Mouse (Mus musculus): ENCODE data around the gene Abhd14b. TPM values are rescaled to one million over a fixed set of nuclear protein-coding genes. Genes with fewer than 3 reads are reported as not detected.

The Abhd14b gene
- polyA plus RNA-seq, 1 experiment, result 12.8 TPM

DNA sequence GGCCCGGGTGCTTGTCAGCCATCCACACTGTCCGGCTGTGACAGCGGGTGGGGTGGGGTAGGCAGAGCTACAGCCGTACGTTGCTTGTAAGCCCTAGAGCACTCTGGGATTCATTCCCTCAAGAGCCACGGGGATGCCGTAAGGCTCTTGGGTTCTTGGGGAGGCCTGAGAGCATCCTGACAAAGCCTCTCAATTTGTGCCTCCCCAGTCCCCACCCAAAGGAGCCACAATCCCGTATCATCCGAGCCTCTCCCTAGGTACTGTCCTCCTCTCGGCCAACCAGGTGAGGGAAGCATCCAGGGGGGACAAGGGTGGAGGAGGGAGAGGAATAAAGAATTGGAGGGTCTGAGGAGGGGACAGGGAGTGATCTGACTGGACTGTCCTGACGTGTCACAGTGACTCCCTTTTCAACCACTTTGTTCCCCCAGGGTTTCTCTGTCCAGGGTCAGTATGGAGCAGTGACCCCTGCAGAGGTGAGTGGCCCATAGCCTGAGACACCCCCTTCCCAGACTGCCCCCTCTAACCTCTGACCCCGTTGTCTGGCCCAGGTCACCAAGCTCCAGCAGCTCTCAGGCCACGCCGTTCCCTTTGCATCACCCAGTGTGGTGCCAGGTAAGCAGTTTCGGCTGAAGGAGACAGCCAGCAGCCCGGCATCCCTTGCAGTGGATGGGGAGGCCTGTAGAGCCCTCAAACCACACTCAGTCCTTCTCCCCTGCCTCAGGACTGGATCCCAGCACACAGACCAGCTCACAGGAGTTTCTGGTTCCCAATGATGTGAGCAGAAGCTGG is 14.6 kb downstream of the Abhd14b start:
- no peak for TF ChIP-seq CTCF (IDR thresholded peaks at IDR 0.05; ENCODE audit: borderline replicate concordance, extremely low read depth, insufficient read depth, insufficient read length)
- no peak for TF ChIP-seq POLR2A (IDR thresholded peaks at IDR 0.05; ENCODE audit: borderline replicate concordance, extremely low read depth, insufficient read depth, insufficient read length, poor library complexity, severe bottlenecking)
- no peak for DNase-seq (ENCODE audit: low read depth)

DNA sequence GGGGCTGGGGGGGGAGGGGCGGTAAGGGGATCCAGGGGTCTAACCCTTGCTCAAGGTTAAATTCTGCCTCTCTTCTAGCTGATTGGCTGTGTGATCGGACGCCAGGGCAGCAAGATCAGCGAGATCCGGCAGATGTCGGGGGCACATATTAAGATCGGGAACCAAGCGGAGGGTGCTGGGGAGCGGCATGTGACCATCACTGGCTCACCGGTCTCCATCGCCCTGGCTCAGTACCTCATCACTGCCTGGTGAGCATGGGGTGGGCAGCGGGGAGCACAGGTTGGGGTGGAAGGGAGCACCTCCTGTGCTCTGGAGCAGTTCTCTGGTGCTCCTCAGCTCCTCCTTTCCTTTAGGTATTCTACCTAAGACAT is 15.2 kb downstream of the Abhd14b start:
- no peak for DNase-seq (ENCODE audit: low read depth)
- no peak for TF ChIP-seq POLR2A (IDR thresholded peaks at IDR 0.05; ENCODE audit: borderline replicate concordance, extremely low read depth, insufficient read depth, insufficient read length, poor library complexity, severe bottlenecking)
- no peak for TF ChIP-seq CTCF (IDR thresholded peaks at IDR 0.05; ENCODE audit: borderline replicate concordance, extremely low read depth, insufficient read depth, insufficient read length)

DNA sequence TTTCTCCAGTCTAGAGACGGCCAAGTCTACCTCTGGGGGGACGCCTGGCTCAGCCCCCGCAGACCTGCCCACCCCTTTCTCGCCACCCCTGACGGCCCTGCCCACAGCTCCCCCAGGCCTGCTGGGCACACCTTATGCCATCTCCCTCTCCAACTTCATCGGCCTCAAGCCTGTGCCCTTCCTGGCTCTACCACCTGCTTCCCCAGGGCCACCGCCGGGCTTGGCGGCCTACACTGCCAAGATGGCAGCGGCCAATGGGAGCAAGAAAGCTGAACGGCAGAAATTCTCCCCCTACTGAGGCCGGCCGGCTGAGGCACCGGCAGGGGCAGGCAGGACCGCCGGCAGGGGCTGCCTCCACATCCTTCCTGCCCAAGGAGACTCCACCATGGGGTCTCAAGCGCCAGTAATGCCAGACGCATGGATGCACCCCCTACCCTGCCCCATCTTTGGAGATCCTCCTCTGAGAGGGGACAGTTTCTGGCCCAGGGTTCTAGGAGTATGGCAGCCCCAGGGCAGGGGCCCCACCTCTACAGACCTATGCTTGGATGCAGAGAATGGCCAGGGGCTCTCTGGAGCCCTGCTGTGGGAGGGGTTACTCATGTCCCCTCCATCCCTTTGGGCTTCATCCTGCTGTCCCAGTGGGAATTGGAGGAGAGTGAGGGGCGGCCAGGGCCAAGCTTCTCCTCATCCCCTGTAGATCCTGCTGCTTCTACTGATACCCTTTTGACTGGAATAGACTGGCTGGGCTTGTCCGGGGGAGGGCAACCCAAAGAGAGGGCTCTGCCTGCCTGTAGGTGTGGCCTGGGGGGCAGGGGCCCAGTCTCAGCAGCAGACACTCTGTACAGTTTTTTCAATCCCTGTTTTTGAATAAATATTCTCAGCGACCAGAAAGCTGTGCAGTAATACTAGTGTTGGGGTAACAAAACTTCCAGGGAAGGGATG is 16.1 kb downstream of the Abhd14b start:
- TF ChIP-seq CTCF (IDR thresholded peaks at IDR 0.05; ENCODE audit: borderline replicate concordance, extremely low read depth, insufficient read depth, insufficient read length) (no peak), POLR2A (IDR thresholded peaks at IDR 0.05; ENCODE audit: borderline replicate concordance, extremely low read depth, insufficient read depth, insufficient read length, poor library complexity, severe bottlenecking) (no peak)
- no peak for DNase-seq (ENCODE audit: low read depth)

DNA sequence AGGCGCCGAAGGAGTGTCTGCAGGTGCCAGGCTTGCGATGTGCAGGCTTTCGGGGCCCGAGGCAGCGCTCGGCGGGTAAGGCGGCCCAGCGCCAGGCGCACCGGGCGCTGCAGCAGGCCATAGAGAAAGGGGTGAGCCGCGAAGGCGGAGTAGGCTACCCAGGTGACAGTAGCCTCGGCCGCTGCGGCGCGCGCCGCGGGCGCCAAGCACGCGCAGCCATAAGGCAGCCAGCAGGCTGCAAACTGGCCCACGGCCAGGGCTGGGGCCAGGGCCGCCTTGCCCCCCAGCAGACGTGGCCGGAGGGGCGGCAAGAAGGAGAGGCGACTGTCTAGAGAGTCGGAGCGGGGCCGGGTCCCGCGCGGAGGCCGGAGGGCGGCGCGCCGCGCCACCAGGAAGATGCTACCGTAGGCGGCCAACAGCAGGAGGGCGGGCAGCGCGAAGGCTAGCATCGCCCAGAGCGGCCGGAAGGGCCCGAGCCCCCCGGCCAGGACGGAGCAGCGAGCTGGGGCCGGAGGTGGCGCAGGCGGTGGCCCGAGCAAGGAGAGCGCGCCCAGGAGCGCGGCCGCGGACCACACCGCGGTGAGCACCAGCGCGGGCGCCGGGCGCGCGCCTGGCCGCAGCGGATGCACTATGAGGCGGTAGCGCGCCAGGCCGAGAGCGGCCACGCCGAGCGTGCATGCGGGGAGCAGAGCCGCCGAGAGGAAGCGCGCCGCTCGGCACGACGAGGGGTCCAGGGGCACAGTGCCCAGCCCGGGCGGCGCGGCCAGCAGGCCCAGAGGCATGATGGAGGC is 17.7 kb downstream of the Abhd14b start:
- DNase-seq (ENCODE audit: low read depth), result peak; percentile 89
- TF ChIP-seq CTCF (IDR thresholded peaks at IDR 0.05; ENCODE audit: borderline replicate concordance, extremely low read depth, insufficient read depth, insufficient read length) (no peak), POLR2A (IDR thresholded peaks at IDR 0.05; ENCODE audit: borderline replicate concordance, extremely low read depth, insufficient read depth, insufficient read length, poor library complexity, severe bottlenecking) (no peak)

DNA sequence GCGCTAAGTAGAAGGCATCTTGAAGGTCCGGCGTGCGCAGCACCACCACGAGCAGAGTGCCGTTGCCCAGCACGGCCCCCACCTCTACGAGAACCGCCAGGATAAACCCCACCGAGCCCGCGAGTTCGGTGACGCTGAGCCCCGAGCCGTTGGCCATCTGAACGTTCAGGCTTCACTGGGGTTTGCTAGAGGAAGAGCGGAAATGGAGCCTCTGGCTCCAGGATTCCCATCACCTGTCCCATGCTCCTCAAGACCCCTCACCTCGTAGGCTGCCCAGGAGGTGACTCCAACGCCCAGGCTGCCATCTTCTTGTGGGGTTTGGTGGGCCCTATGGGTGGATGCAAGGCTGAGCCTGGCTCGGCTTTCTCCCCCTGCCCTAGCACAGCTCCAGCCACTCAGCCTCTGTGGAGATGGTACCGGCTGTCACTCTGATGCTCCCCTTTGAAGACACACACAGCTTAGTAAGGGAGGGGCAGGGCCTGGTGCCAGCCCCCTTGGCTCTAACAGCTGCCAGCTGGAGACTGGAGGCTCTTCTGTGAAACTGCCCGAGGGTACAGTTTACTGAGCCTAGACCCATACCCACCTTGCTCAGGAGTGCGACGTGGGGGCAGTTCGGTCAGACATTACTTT is 18.4 kb downstream of the Abhd14b start, which contains the start of gene Gpr62:
Gene Gpr62 (minus strand): TSS at position 368 of the 630 bp plus-strand sequence.
- peak; percentile 86 for DNase-seq (ENCODE audit: low read depth)
- TF ChIP-seq POLR2A (IDR thresholded peaks at IDR 0.05; ENCODE audit: borderline replicate concordance, extremely low read depth, insufficient read depth, insufficient read length, poor library complexity, severe bottlenecking) (no peak), CTCF (IDR thresholded peaks at IDR 0.05; ENCODE audit: borderline replicate concordance, extremely low read depth, insufficient read depth, insufficient read length) (no peak)

DNA sequence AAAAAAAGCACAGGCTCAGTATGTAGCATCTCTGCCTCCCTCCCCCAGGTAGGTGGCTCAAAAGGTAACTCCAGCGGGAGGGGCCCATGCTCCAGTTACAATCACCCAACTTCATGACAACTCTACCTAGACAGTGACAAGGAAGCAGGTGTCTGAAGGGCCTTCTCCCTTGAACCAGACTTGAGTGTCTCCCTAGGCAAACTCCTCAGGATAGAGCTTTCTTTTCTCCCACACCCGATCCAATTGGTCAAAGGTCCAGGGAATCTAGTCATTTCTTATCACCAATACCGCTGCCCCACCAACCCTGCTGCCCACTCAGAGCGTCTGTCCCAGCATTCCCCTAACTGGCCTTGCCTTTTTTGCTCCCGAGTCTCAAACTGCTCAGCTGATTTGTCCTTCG is 19.5 kb downstream of the Abhd14b start:
- no peak for TF ChIP-seq POLR2A (IDR thresholded peaks at IDR 0.05; ENCODE audit: borderline replicate concordance, extremely low read depth, insufficient read depth, insufficient read length, poor library complexity, severe bottlenecking)
- no peak for TF ChIP-seq CTCF (IDR thresholded peaks at IDR 0.05; ENCODE audit: borderline replicate concordance, extremely low read depth, insufficient read depth, insufficient read length)
- no peak for DNase-seq (ENCODE audit: low read depth)

DNA sequence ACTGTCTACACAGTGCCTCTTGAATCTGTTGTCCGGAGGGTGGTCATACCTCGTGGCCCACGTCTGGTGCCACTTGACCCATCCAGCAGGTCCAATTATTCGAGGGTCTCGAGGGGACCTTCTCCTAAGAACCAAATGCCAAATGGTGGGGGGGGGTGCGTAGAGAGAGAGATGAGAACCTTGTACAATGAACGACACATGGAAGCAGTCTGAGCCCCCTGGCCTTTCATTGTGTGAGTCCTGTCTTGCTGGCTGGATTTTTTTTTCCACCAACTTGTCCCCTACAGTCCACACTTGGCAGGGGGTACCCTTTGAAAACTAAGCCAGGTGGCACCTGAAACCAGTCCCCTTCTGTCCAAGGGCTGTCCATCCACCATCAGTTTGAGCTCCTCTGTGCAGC is 20.5 kb downstream of the Abhd14b start:
- no peak for DNase-seq (ENCODE audit: low read depth)
- no peak for TF ChIP-seq CTCF (IDR thresholded peaks at IDR 0.05; ENCODE audit: borderline replicate concordance, extremely low read depth, insufficient read depth, insufficient read length)
- TF ChIP-seq POLR2A (IDR thresholded peaks at IDR 0.05; ENCODE audit: borderline replicate concordance, extremely low read depth, insufficient read depth, insufficient read length, poor library complexity, severe bottlenecking), result no peak

DNA sequence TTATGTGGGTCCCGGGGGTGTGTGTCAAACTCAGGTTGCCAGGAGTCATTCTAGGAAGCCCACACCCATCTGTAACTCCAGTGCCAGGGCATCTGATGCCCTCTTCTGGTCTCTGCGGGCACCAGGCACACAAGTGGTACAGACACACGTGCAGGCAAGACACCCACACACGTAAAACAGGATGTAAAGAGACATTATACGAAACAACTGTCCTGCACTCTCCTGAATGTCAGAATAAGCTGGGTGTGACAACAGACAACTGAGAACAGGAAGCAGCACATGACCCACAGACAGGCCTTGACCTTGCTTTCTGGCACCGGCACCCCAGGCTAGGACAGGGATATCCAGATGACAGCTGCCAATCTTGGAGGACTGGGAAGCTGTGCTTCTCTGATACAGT is 22.1 kb downstream of the Abhd14b start:
- no peak for TF ChIP-seq POLR2A (IDR thresholded peaks at IDR 0.05; ENCODE audit: borderline replicate concordance, extremely low read depth, insufficient read depth, insufficient read length, poor library complexity, severe bottlenecking)
- no peak for TF ChIP-seq CTCF (IDR thresholded peaks at IDR 0.05; ENCODE audit: borderline replicate concordance, extremely low read depth, insufficient read depth, insufficient read length)
- DNase-seq (ENCODE audit: low read depth), result no peak

DNA sequence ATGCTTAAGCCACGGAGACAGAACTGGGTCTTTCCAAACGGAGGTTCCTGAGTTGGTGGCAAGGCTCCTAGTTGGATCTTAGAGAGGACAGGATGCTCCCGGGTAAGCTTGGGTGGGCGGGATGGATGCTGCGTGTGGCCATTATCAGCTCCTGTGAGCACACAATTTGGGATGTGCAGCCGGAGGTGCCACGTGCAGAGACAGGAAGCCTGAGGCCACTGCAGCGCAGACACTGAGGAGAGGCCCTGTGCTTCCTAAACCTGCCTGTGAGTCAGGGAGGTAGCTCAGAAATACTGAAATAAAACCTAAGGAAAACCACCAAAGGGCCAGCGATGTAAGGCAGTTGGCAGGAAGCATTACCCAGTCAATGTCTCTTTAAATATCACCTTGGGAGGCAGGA is 22.5 kb downstream of the Abhd14b start:
- no peak for DNase-seq (ENCODE audit: low read depth)
- TF ChIP-seq POLR2A (IDR thresholded peaks at IDR 0.05; ENCODE audit: borderline replicate concordance, extremely low read depth, insufficient read depth, insufficient read length, poor library complexity, severe bottlenecking) (no peak), CTCF (IDR thresholded peaks at IDR 0.05; ENCODE audit: borderline replicate concordance, extremely low read depth, insufficient read depth, insufficient read length) (no peak)

DNA sequence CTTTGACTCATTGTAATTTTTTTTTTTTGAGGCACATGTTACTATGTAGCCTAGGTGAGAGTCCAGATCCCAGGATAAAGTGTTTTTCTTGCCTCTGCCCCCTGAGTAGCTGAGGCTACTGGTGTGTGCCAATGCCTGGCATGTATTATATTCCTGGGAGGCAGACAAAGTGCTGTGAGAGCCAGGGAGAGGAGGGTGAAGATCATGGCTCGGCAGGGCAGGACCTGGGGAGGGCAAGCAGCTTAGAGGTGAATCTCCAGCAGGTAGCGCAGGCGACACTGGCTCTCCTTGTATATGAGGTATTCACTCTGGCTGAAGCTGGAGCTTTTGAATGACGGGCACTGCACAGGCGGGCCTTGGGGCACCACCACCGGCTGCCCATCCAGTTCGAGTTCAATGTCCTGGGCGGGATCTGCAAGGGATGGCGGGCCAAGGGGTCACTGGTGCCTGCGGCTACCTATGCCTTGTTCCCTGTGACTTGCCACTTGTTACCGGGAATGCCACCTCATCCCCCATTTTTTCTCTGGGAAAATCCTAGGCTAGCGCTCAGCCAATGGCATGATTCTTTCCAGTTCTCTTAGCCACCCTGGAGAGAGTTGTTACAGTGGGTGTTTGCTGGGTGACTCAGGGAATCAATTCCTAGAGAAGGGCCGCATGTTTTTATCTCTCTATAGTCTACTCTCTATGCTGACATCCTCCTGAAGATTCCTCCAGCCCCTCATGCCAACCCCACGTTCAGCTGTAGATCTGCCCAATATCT is 23.9 kb downstream of the Abhd14b start:
- TF ChIP-seq CTCF (IDR thresholded peaks at IDR 0.05; ENCODE audit: borderline replicate concordance, extremely low read depth, insufficient read depth, insufficient read length) (no peak), POLR2A (IDR thresholded peaks at IDR 0.05; ENCODE audit: borderline replicate concordance, extremely low read depth, insufficient read depth, insufficient read length, poor library complexity, severe bottlenecking) (no peak)
- DNase-seq (ENCODE audit: low read depth), result no peak

Measured in brain, embryonic 14.5 days (tissue).